Mouse (Mus musculus) erythroblast, embryonic 14.5 days (primary cell): ENCODE results near the gene Gm19426. TPM values are rescaled to one million over a fixed set of nuclear protein-coding genes. Genes with fewer than 3 reads are reported as not detected.
A peak's percentile ranks its signal among the peaks of the same experiment; 100 is the strongest.

Experiments used
- H3K27me3 ChIP-seq: 2 replicates; pipeline ENCODE4 v1.6.1; 2012; ENCODE audit warnings: inconsistent platforms; ENCODE audit not compliant: control insufficient read depth
- H3K36me3 ChIP-seq: 2 replicates; pipeline ENCODE4 v1.6.1; 2012; ENCODE audit warnings: mild to moderate bottlenecking, inconsistent platforms; ENCODE audit not compliant: control insufficient read depth
- H3K4me1 ChIP-seq: 2 replicates; pipeline ENCODE4 v1.6.1; 2012; ENCODE audit warnings: inconsistent platforms; ENCODE audit not compliant: control insufficient read depth
- H3K4me3 ChIP-seq: replicated peaks from 2 replicates; pipeline ENCODE3; 2012; ENCODE audit warnings: moderate library complexity, mild to moderate bottlenecking, inconsistent platforms
- H3K9me3 ChIP-seq: 2 replicates; pipeline ENCODE4 v1.6.1; 2012; ENCODE audit warnings: low read length, inconsistent platforms, mixed read lengths; ENCODE audit not compliant: control insufficient read depth
- GATA1 ChIP-seq: IDR thresholded peaks from 2 replicates; pipeline ENCODE4 v1.6.1; 2012; ENCODE audit warnings: low read length, inconsistent platforms, mixed read lengths
- TAL1 ChIP-seq: IDR thresholded peaks from 3 replicates; pipeline ENCODE4 v1.6.1; 2012; ENCODE audit warnings: low read length, inconsistent platforms, mixed read lengths
- polyA plus RNA-seq: library from polyadenylated mRNA; stranded (reverse); fragments of >175 nt; gene quantifications from 2 replicates; pipeline ENCODE4 v1.2.3, GENCODE M21; 2012

Gm19426 gene
- polyA plus RNA-seq, 1 experiment: 0.76 TPM

- Histone ChIP-seq H3K4me1 (peaks cover 61% of the 10 kb centered on the region), H3K36me3 (peaks cover 43% of the 10 kb centered on the region), H3K9me3 (no peaks in the 10 kb centered on the region), H3K4me3 (peak overlapping the region; percentile 99), H3K27me3 (no peaks in the 10 kb centered on the region)
- TF ChIP-seq TAL1 (no peak), GATA1 (no peak)
Measured at GRCm38 (mm10) chr2:84715562-84716361, 27.7 kb downstream of the Gm19426 start.

GRCm38 (mm10) chr2:84714811-84715561 is 28.5 kb downstream of the Gm19426 start, which contains the start of gene Zdhhc5:
Gene Zdhhc5, minus strand, starts transcription at chr2:84715180.
- Histone ChIP-seq H3K4me1 (peaks cover 67% of the 10 kb centered on the region), H3K27me3 (no peaks in the 10 kb centered on the region), H3K4me3 (peak within 1 kb of the TSS; percentile 99), H3K36me3 (peaks cover 43% of the 10 kb centered on the region), H3K9me3 (no peaks in the 10 kb centered on the region)
- no peak for TF ChIP-seq TAL1
- no peak for TF ChIP-seq GATA1

GRCm38 (mm10) chr2:84714422-84714810 is 29.0 kb downstream of the Gm19426 start:
- H3K4me3 ChIP-seq: peak overlapping the region; percentile 99
- H3K4me1 ChIP-seq: peaks cover 70% of the 10 kb centered on the region

GRCm38 (mm10) chr2:84711898-84712297 is 31.6 kb downstream of the Gm19426 start:
- Histone ChIP-seq H3K4me3 (no peak overlapping the region), H3K4me1 (peaks cover 69% of the 10 kb centered on the region), H3K36me3 (peaks cover 61% of the 10 kb centered on the region), H3K9me3 (no peaks in the 10 kb centered on the region), H3K27me3 (no peaks in the 10 kb centered on the region)
- TF ChIP-seq GATA1: no peak
- TF ChIP-seq TAL1: no peak; the same call in 2 of the 3 replicates

More at GRCm38 (mm10) chr2:84714422-84714810, 29.0 kb downstream of the Gm19426 start:
- TF ChIP-seq GATA1: no peak
- no peak for TF ChIP-seq TAL1
- no peaks in the 10 kb centered on the region for H3K9me3 ChIP-seq
- H3K27me3 ChIP-seq: no peaks in the 10 kb centered on the region
- H3K36me3 ChIP-seq: peaks cover 46% of the 10 kb centered on the region

- no peak overlapping the region for H3K4me3 ChIP-seq
- peaks cover 71% of the 10 kb centered on the region for H3K4me1 ChIP-seq
- peaks cover 98% of the 10 kb centered on the region for H3K36me3 ChIP-seq
- TF ChIP-seq TAL1 (no peak), GATA1 (no peak)
- H3K9me3 ChIP-seq: no peaks in the 10 kb centered on the region
- H3K27me3 ChIP-seq: no peaks in the 10 kb centered on the region
Measured at GRCm38 (mm10) chr2:84707523-84707922, 35.9 kb downstream of the Gm19426 start.

GRCm38 (mm10) chr2:84705295-84705694 is 38.2 kb downstream of the Gm19426 start:
- peaks cover 97% of the 10 kb centered on the region for H3K36me3 ChIP-seq
- H3K27me3 ChIP-seq: no peaks in the 10 kb centered on the region
- TF ChIP-seq TAL1 (no peak), GATA1 (no peak)
- no peaks in the 10 kb centered on the region for H3K9me3 ChIP-seq
- H3K4me1 ChIP-seq: peaks cover 53% of the 10 kb centered on the region
- no peak overlapping the region for H3K4me3 ChIP-seq

- H3K4me3 ChIP-seq: no peak overlapping the region
- peaks cover 46% of the 10 kb centered on the region for H3K4me1 ChIP-seq
- peaks cover 97% of the 10 kb centered on the region for H3K36me3 ChIP-seq
- no peaks in the 10 kb centered on the region for H3K9me3 ChIP-seq
- H3K27me3 ChIP-seq: no peaks in the 10 kb centered on the region
- TF ChIP-seq TAL1 (no peak), GATA1 (no peak)
Measured at GRCm38 (mm10) chr2:84704329-84704728, 39.1 kb downstream of the Gm19426 start.

GRCm38 (mm10) chr2:84703497-84703896 is 40.0 kb downstream of the Gm19426 start:
- H3K9me3 ChIP-seq: no peaks in the 10 kb centered on the region
- no peak overlapping the region for H3K4me3 ChIP-seq
- peaks cover 97% of the 10 kb centered on the region for H3K36me3 ChIP-seq
- TF ChIP-seq GATA1: no peak
- no peak for TF ChIP-seq TAL1
- peaks cover 37% of the 10 kb centered on the region for H3K4me1 ChIP-seq
- no peaks in the 10 kb centered on the region for H3K27me3 ChIP-seq
